In genomic region chr12:102703441-102703840, GRCm38 (mm10) we compare ENCODE assay signal across 9 mouse cellular contexts. TPM values are rescaled to one million over a fixed set of nuclear protein-coding genes. Genes with fewer than 3 reads are reported as not detected.
DNase-seq lines count a peak whose midpoint lies in the region; ATAC-seq lines count a peak whose summit lies in the region.
"Had no signal": no experiment of that assay in that cellular context is flagged by ENCODE, and none has a peak within 500 bp of the region (broad histone marks: within the 10 kb centered on the region; RNA-seq: fewer than 3 reads in every experiment).

No protein-coding gene starts in this region.

- peaks cover 57% of the 10 kb centered on the region for H3K79me2 ChIP-seq in macrophage (ENCODE audit: inconsistent target)

- H3K9me3 ChIP-seq in heart, embryonic 13.5 days: no peaks in the 10 kb centered on the region
- H3K9me3 ChIP-seq in heart, embryonic 16.5 days (replicated peaks; ENCODE audit: control insufficient read depth, low read length): no peaks in the 10 kb centered on the region

- ATAC-seq in heart, embryonic 13.5 days (ENCODE audit: extremely low read depth, insufficient number of reproducible peaks, low FRiP score, low TSS enrichment): no peak
- ATAC-seq in heart, embryonic 16.5 days (replicated peaks; ENCODE audit: extremely low read depth, insufficient read depth, low FRiP score): no peak
- ATAC-seq in erythroid progenitor cell, adult 5-6 weeks (replicated peaks; ENCODE audit: low FRiP score, poor library complexity, severe bottlenecking): no peak

- H3K4me1 ChIP-seq in heart, embryonic 13.5 days: peaks cover 52% of the 10 kb centered on the region
- peaks cover 32% of the 10 kb centered on the region for H3K4me1 ChIP-seq in heart, embryonic 16.5 days (ENCODE audit: control insufficient read depth, insufficient read depth, low read length)

- no peaks in the 10 kb centered on the region for H3K36me3 ChIP-seq in heart, embryonic 13.5 days
- no peaks in the 10 kb centered on the region for H3K36me3 ChIP-seq in heart, embryonic 16.5 days (ENCODE audit: control insufficient read depth, insufficient read depth)
- no peaks in the 10 kb centered on the region for H3K36me3 ChIP-seq in macrophage (ENCODE audit: inconsistent target)

- WGBS in heart, embryonic 13.5 days: 58% methylated on average over 6 of the region's 6 CpGs
- 60% methylated on average over 6 of the region's 6 CpGs for WGBS in heart, embryonic 16.5 days
- 25% methylated on average over 4 of the region's 6 CpGs for WGBS in macrophage (ENCODE audit: missing documents)

- no peak overlapping the region for H3K27ac ChIP-seq in heart, embryonic 13.5 days (replicated peaks)
- H3K27ac ChIP-seq in heart, embryonic 16.5 days (ENCODE audit: low read length): peak overlapping the region; percentile 43; the same call in 1 of the 2 replicates
- no peak overlapping the region for H3K27ac ChIP-seq in macrophage

- peak overlapping the region; percentile 87 for H3K4me3 ChIP-seq in heart, embryonic 13.5 days
- H3K4me3 ChIP-seq in heart, embryonic 16.5 days (ENCODE audit: low read length): peak overlapping the region; percentile 68
- peak overlapping the region; percentile 40 for H3K4me3 ChIP-seq in macrophage (ENCODE audit: inconsistent target)

- H3K27me3 ChIP-seq in heart, embryonic 13.5 days (replicated peaks): peaks cover 23% of the 10 kb centered on the region; the same call in 1 of the 2 replicates
- H3K27me3 ChIP-seq in heart, embryonic 16.5 days (ENCODE audit: control insufficient read depth, insufficient read depth, low read length): no peaks in the 10 kb centered on the region
- H3K27me3 ChIP-seq: Patski had no signal

- intact Hi-C loops in left cerebral cortex, postnatal 14 days (cut with DNase I): no loop called here

- H3K9ac ChIP-seq in heart, embryonic 13.5 days: peak overlapping the region; percentile 92; the same call in 1 of the 2 replicates
- peak overlapping the region; percentile 41; the same call in 1 of the 2 replicates for H3K9ac ChIP-seq in heart, embryonic 16.5 days (ENCODE audit: low read length)

- no peak for DNase-seq in heart, adult 18-20 months
- peak; percentile 41 for DNase-seq in Muller cell, postnatal 12 days (ENCODE audit: inconsistent ontology term)
- DNase-seq in left cerebral cortex, postnatal 14 days (ENCODE audit: low spot score in 2 of 2): no peak
- DNase-seq in embryo, embryonic 10.5 days (ENCODE audit: low spot score): no peak

- peak overlapping the region; percentile 96 for H3K4me2 ChIP-seq in heart, embryonic 13.5 days
- H3K4me2 ChIP-seq in heart, embryonic 16.5 days (ENCODE audit: low read depth, low read length): peak overlapping the region; percentile 86

RNA-seq across cellular contexts. Expression of gene Itpk1, which starts 1.3 kb away (rescaled TPM):
- 4.3 and 6.4 TPM in 2 replicates for polyA plus RNA-seq in heart, embryonic 13.5 days (2015; fragmentation: Nextera tagmentation; extraction: Ambion mirVana)
- total RNA-seq in heart, adult 18-20 months (2021): 10 to 100 TPM in 1 of 2 experiments, 1 to 10 TPM in 1; 9.1 to 12.4 TPM
- 7.2 and 8.8 TPM in 2 replicates for polyA plus RNA-seq in heart, embryonic 16.5 days (2015; fragmentation: Nextera tagmentation; extraction: Ambion mirVana)
- total RNA-seq in macrophage (2018; cell fraction: chromatin; rRNA removed): 10 to 100 TPM in 19 of 26 experiments, 1 to 10 TPM in 7; 2.3 to 25.1 (median 14.1) TPM
- total RNA-seq in macrophage (2018; cell fraction: cytosol; rRNA removed): 10 to 100 TPM in 23 of 26 experiments, 1 to 10 TPM in 3; 7.0 to 25.8 (median 15.6) TPM
- total RNA-seq in macrophage (2018; cell fraction: nucleus; rRNA removed): 10 to 100 TPM in 20 of 26 experiments, 1 to 10 TPM in 6; 4.3 to 23.7 (median 13.7) TPM
- polyA plus RNA-seq in macrophage (2018): 10.4 to 13.5 TPM (median 12.1 TPM) in 3 replicates
- 10 to 100 TPM; 74.9 to 76.2 TPM for total RNA-seq in left cerebral cortex, postnatal 14 days (2021)
- total RNA-seq in erythroid progenitor cell, adult 5-6 weeks (2015; ENCODE audit: low replicate concordance): 2.5 TPM in 1 of 2 replicates, not detected in the other
- total RNA-seq in erythroid progenitor cell, adult 5-6 weeks (2017; ENCODE audit: low replicate concordance): 0.64 and 0.98 TPM in 2 replicates

RNA-seq across cellular contexts. Expression of gene Moap1, which starts 40.0 kb away (rescaled TPM):
- polyA plus RNA-seq in heart, embryonic 13.5 days (2015; fragmentation: Nextera tagmentation; extraction: Ambion mirVana): 17.9 and 18.3 TPM in 2 replicates
- 1 to 10 TPM; 7.5 to 8.5 TPM for total RNA-seq in heart, adult 18-20 months (2021)
- 19.0 and 19.5 TPM in 2 replicates for polyA plus RNA-seq in heart, embryonic 16.5 days (2015; fragmentation: Nextera tagmentation; extraction: Ambion mirVana)
- 10 to 100 TPM in 3 of 26 experiments, 1 to 10 TPM in 23; 2.2 to 13.7 (median 6.4) TPM for total RNA-seq in macrophage (2018; cell fraction: chromatin; rRNA removed)
- total RNA-seq in macrophage (2018; cell fraction: cytosol; rRNA removed): 10 to 100 TPM in 1 of 26 experiments, 1 to 10 TPM in 25; 4.4 to 10.2 (median 7.2) TPM
- 10 to 100 TPM in 7 of 26 experiments, 1 to 10 TPM in 19; 2.1 to 12.4 (median 8.1) TPM for total RNA-seq in macrophage (2018; cell fraction: nucleus; rRNA removed)
- polyA plus RNA-seq in macrophage (2018): 4.7 to 7.2 TPM (median 6.1 TPM) in 3 replicates
- total RNA-seq in left cerebral cortex, postnatal 14 days (2021): 10 to 100 TPM; 37.4 to 38.3 TPM
- total RNA-seq in erythroid progenitor cell, adult 5-6 weeks (2015; ENCODE audit: low replicate concordance): 10.1 and 10.5 TPM in 2 replicates
- total RNA-seq in erythroid progenitor cell, adult 5-6 weeks (2017; ENCODE audit: low replicate concordance): 8.2 TPM in 1 of 2 replicates, not detected in the other

RNA-seq across cellular contexts. Expression of gene Tmem251, which starts 40.1 kb away (rescaled TPM):
- 6.8 and 7.5 TPM in 2 replicates for polyA plus RNA-seq in heart, embryonic 13.5 days (2015; fragmentation: Nextera tagmentation; extraction: Ambion mirVana)
- total RNA-seq in heart, adult 18-20 months (2021): 1 to 10 TPM; 4.6 to 5.1 TPM
- 7.7 and 8.3 TPM in 2 replicates for polyA plus RNA-seq in heart, embryonic 16.5 days (2015; fragmentation: Nextera tagmentation; extraction: Ambion mirVana)
- total RNA-seq in macrophage (2018; cell fraction: chromatin; rRNA removed): 10 to 100 TPM in 20 of 26 experiments, 1 to 10 TPM in 6; 2.8 to 25.3 (median 14.0) TPM
- 10 to 100 TPM in 23 of 26 experiments, 1 to 10 TPM in 3; 9.5 to 18.3 (median 13.8) TPM for total RNA-seq in macrophage (2018; cell fraction: cytosol; rRNA removed)
- 10 to 100 TPM in 25 of 26 experiments, 1 to 10 TPM in 1; 4.4 to 35.3 (median 23.1) TPM for total RNA-seq in macrophage (2018; cell fraction: nucleus; rRNA removed)
- 11.4 to 13.5 TPM (median 12.9 TPM) in 3 replicates for polyA plus RNA-seq in macrophage (2018)
- total RNA-seq in left cerebral cortex, postnatal 14 days (2021): 1 to 10 TPM; 4.9 to 5.1 TPM
- 2.9 and 3.4 TPM in 2 replicates for total RNA-seq in erythroid progenitor cell, adult 5-6 weeks (2015; ENCODE audit: low replicate concordance)
- total RNA-seq in erythroid progenitor cell, adult 5-6 weeks (2017; ENCODE audit: low replicate concordance): 2.2 TPM in 1 of 2 replicates, not detected in the other

RNA-seq across cellular contexts. Expression of gene Gm28051, which starts 54.1 kb away (rescaled TPM):
- polyA plus RNA-seq in heart, embryonic 13.5 days (2015; fragmentation: Nextera tagmentation; extraction: Ambion mirVana): not detected in 2 replicates
- total RNA-seq in heart, adult 18-20 months (2021): not detected
- not detected in 2 replicates for polyA plus RNA-seq in heart, embryonic 16.5 days (2015; fragmentation: Nextera tagmentation; extraction: Ambion mirVana)
- total RNA-seq in macrophage (2018; cell fraction: chromatin; rRNA removed): not detected
- total RNA-seq in macrophage (2018; cell fraction: cytosol; rRNA removed): not detected
- total RNA-seq in macrophage (2018; cell fraction: nucleus; rRNA removed): not detected
- not detected in 3 replicates for polyA plus RNA-seq in macrophage (2018)
- not detected for total RNA-seq in left cerebral cortex, postnatal 14 days (2021)
- not detected in 2 replicates for total RNA-seq in erythroid progenitor cell, adult 5-6 weeks (2015; ENCODE audit: low replicate concordance)
- total RNA-seq in erythroid progenitor cell, adult 5-6 weeks (2017; ENCODE audit: low replicate concordance): not detected in 2 replicates
- polyA plus RNA-seq: Patski had no signal

RNA-seq across cellular contexts. Expression of gene Gon7, which starts 54.2 kb away (rescaled TPM):
- 20.7 and 26.6 TPM in 2 replicates for polyA plus RNA-seq in heart, embryonic 13.5 days (2015; fragmentation: Nextera tagmentation; extraction: Ambion mirVana)
- 10 to 100 TPM; 12.9 to 13.5 TPM for total RNA-seq in heart, adult 18-20 months (2021)
- polyA plus RNA-seq in heart, embryonic 16.5 days (2015; fragmentation: Nextera tagmentation; extraction: Ambion mirVana): 20.0 and 27.2 TPM in 2 replicates
- total RNA-seq in macrophage (2018; cell fraction: chromatin; rRNA removed): 10 to 100 TPM in 22 of 26 experiments, 1 to 10 TPM in 4; 6.5 to 23.9 (median 13.9) TPM
- 10 to 100 TPM in 8 of 26 experiments, 1 to 10 TPM in 18; 7.2 to 12.6 (median 9.0) TPM for total RNA-seq in macrophage (2018; cell fraction: cytosol; rRNA removed)
- total RNA-seq in macrophage (2018; cell fraction: nucleus; rRNA removed): 10 to 100 TPM in 19 of 26 experiments, 1 to 10 TPM in 7; 6.5 to 22.7 (median 15.9) TPM
- polyA plus RNA-seq in macrophage (2018): 5.2 to 11.5 TPM (median 9.4 TPM) in 3 replicates
- total RNA-seq in left cerebral cortex, postnatal 14 days (2021): 10 to 100 TPM; 12.8 to 14.0 TPM
- 10.5 and 17.2 TPM in 2 replicates for total RNA-seq in erythroid progenitor cell, adult 5-6 weeks (2015; ENCODE audit: low replicate concordance)
- total RNA-seq in erythroid progenitor cell, adult 5-6 weeks (2017; ENCODE audit: low replicate concordance): 7.3 and 15.9 TPM in 2 replicates

Comparison
In these comparisons a context has a peak if more than half of its experiments do, and no peak if none do; other contexts are left out.
1. RNA of gene Itpk1, which starts 1.3 kb away (total RNA-seq): 74.9 to 76.2 TPM in left cerebral cortex, postnatal 14 days; 9.1 to 12.4 TPM in heart, adult 18-20 months and 0.64 to 2.5 TPM in erythroid progenitor cell, adult 5-6 weeks; every median in the first group is over 4 times any median in the second.
2. Peak in every context shown above with its lines, with median percentiles within 50 percentile points of each other: H3K4me3 ChIP-seq.